8 mouse cellular contexts compared by ENCODE assay signal in genomic region chr2:145786618-145786932, GRCm38 (mm10).
A peak's percentile ranks its signal among the peaks of the same experiment; 100 is the strongest.
DNase-seq lines count a peak whose midpoint lies in the region; ATAC-seq and TF ChIP-seq lines count a peak whose summit lies in the region.

No protein-coding gene starts in this region.

- peak overlapping the region; percentile 59 for H3K4me3 ChIP-seq in heart, embryonic 13.5 days
- H3K4me3 ChIP-seq in ES-Bruce4 (ENCODE audit: low read depth, low read length), result peak overlapping the region; percentile 18
- peak overlapping the region; percentile 25 for H3K4me3 ChIP-seq in hindbrain, embryonic 14.5 days (replicated peaks; ENCODE audit: low read length)
- peak overlapping the region; percentile 48 for H3K4me3 ChIP-seq in midbrain, embryonic 10.5 days

- peak overlapping the region; percentile 91 for H3K27ac ChIP-seq in heart, embryonic 13.5 days (replicated peaks)
- H3K27ac ChIP-seq in ES-Bruce4 (ENCODE audit: insufficient read depth, low read length), result no peak overlapping the region
- peak overlapping the region; percentile 62; the same call in 1 of the 2 replicates for H3K27ac ChIP-seq in hindbrain, embryonic 14.5 days
- H3K27ac ChIP-seq in midbrain, embryonic 10.5 days (replicated peaks), result peak overlapping the region; percentile 73

- no peak for TF ChIP-seq EP300 in ES-Bruce4 (IDR thresholded peaks at IDR 0.05; ENCODE audit: insufficient read depth, low read depth, low read length)

- peak overlapping the region; percentile 86 for H3K9ac ChIP-seq in heart, embryonic 13.5 days
- peak overlapping the region; percentile 44; the same call in 1 of the 2 replicates for H3K9ac ChIP-seq in ES-Bruce4 (ENCODE audit: low read depth, poor library complexity, severe bottlenecking)
- H3K9ac ChIP-seq in hindbrain, embryonic 14.5 days, result peak overlapping the region; percentile 47

- peak overlapping the region; percentile 77 for H3K4me2 ChIP-seq in heart, embryonic 13.5 days
- H3K4me2 ChIP-seq in hindbrain, embryonic 14.5 days (replicated peaks), result peak overlapping the region; percentile 57

- ATAC-seq in heart, embryonic 13.5 days (ENCODE audit: extremely low read depth, insufficient number of reproducible peaks, low FRiP score, low TSS enrichment), result no peak
- no peak for ATAC-seq in hindbrain, embryonic 14.5 days (ENCODE audit: low FRiP score)

- peaks cover 13% of the 10 kb centered on the region for H3K36me3 ChIP-seq in heart, embryonic 13.5 days
- H3K36me3 ChIP-seq in ES-Bruce4 (ENCODE audit: control insufficient read depth, insufficient read depth, low read length, poor library complexity, severe bottlenecking), result no peaks in the 10 kb centered on the region
- no peaks in the 10 kb centered on the region for H3K36me3 ChIP-seq in hindbrain, embryonic 14.5 days (replicated peaks; ENCODE audit: control insufficient read depth, insufficient read depth)
- H3K36me3 ChIP-seq in midbrain, embryonic 10.5 days, result no peaks in the 10 kb centered on the region

- H3K9me3 ChIP-seq in heart, embryonic 13.5 days, result no peaks in the 10 kb centered on the region
- peaks cover 7% of the 10 kb centered on the region for H3K9me3 ChIP-seq in ES-Bruce4 (replicated peaks; ENCODE audit: control insufficient read depth, insufficient read depth, low read length, poor library complexity, severe bottlenecking)
- no peaks in the 10 kb centered on the region for H3K9me3 ChIP-seq in hindbrain, embryonic 14.5 days (ENCODE audit: control insufficient read depth, low read length)
- H3K9me3 ChIP-seq in midbrain, embryonic 10.5 days (replicated peaks), result no peaks in the 10 kb centered on the region

- H3K4me1 ChIP-seq in heart, embryonic 13.5 days, result peaks cover 57% of the 10 kb centered on the region
- H3K4me1 ChIP-seq in ES-Bruce4 (ENCODE audit: control insufficient read depth, insufficient read depth, low read length), result no peaks in the 10 kb centered on the region
- peaks cover 16% of the 10 kb centered on the region for H3K4me1 ChIP-seq in hindbrain, embryonic 14.5 days (replicated peaks; ENCODE audit: control insufficient read depth, insufficient read depth, low read length)
- H3K4me1 ChIP-seq in midbrain, embryonic 10.5 days, result peaks cover 29% of the 10 kb centered on the region

- TF ChIP-seq CTCF in ES-Bruce4 (IDR thresholded peaks at IDR 0.05; ENCODE audit: low read depth, low read length), result no peak

- TF ChIP-seq POLR2A in ES-Bruce4 (IDR thresholded peaks at IDR 0.05; ENCODE audit: insufficient read depth, low read length), result no peak

- no peaks in the 10 kb centered on the region for H3K27me3 ChIP-seq in heart, embryonic 13.5 days (replicated peaks)
- no peaks in the 10 kb centered on the region for H3K27me3 ChIP-seq in ES-Bruce4 (ENCODE audit: control insufficient read depth, insufficient read depth, low read length, poor library complexity, severe bottlenecking)
- H3K27me3 ChIP-seq in hindbrain, embryonic 14.5 days (ENCODE audit: control insufficient read depth, insufficient read depth, low read length), result no peaks in the 10 kb centered on the region
- H3K27me3 ChIP-seq in midbrain, embryonic 10.5 days (ENCODE audit: low read depth, poor library complexity, severe bottlenecking), result peaks cover 17% of the 10 kb centered on the region

- no peak for DNase-seq in heart, postnatal 4 days
- no peak for DNase-seq in hindbrain, embryonic 14.5 days (ENCODE audit: low spot score)
- DNase-seq in midbrain, embryonic 10.5 days (ENCODE audit: low spot score), result no peak
- DNase-seq in ovary, adult 18-20 months (ENCODE audit: low spot score), result no peak
- DNase-seq in thymus, postnatal 10 days (ENCODE audit: low spot score in 2 of 2), result no peak
- DNase-seq in cerebellum, postnatal 4 days (ENCODE audit: low spot score in 2 of 2), result no peak

- WGBS in heart, embryonic 13.5 days, result 12% methylated on average over 3 of the region's 3 CpGs
- WGBS in hindbrain, embryonic 14.5 days, result 6% methylated on average over 3 of the region's 3 CpGs
- 12% methylated on average over 3 of the region's 3 CpGs for WGBS in midbrain, embryonic 10.5 days
